Mouse (Mus musculus) heart, embryonic 16.5 days (tissue): ENCODE measurements around the gene Iba57. TPM values are rescaled to one million over a fixed set of nuclear protein-coding genes. Genes with fewer than 3 reads are reported as not detected.

Experiments
- ATAC-seq: fragments of 200-750 bp; cut with Nextera tagmentation; replicated peaks from 2 replicates; pipeline ENCODE4 v1.8.0; 2017; ENCODE audit warnings: moderate number of reproducible peaks; ENCODE audit not compliant: insufficient read depth, low FRiP score; ENCODE audit errors: extremely low read depth
- H3K27ac ChIP-seq: fragments of 300-500 bp; sonication (generic); 2 replicates; pipeline ENCODE4 v1.5.1; 2014; ENCODE audit warnings: mild to moderate bottlenecking, low read length, control low read depth, moderate library complexity
- H3K27me3 ChIP-seq: fragments of 300-500 bp; sonication (generic); 2 replicates; pipeline ENCODE4 v1.6.1; 2014; ENCODE audit warnings: low read length, mixed read lengths; ENCODE audit not compliant: control insufficient read depth, insufficient read depth
- H3K36me3 ChIP-seq: fragments of 300-500 bp; sonication (generic); 2 replicates; pipeline ENCODE4 v1.6.1; 2014; ENCODE audit not compliant: control insufficient read depth, insufficient read depth
- H3K4me1 ChIP-seq: fragments of 300-500 bp; sonication (generic); 2 replicates; pipeline ENCODE4 v1.6.1; 2014; ENCODE audit warnings: low read length, mixed read lengths; ENCODE audit not compliant: control insufficient read depth, insufficient read depth
- H3K4me2 ChIP-seq: fragments of 300-500 bp; sonication (generic); 2 replicates; pipeline ENCODE4 v1.6.1; 2014; ENCODE audit warnings: low read depth, mild to moderate bottlenecking, control low read depth, low read length
- H3K4me3 ChIP-seq: fragments of 300-500 bp; sonication (generic); 2 replicates; pipeline ENCODE4 v1.5.1; 2014; ENCODE audit warnings: mild to moderate bottlenecking, control low read depth, low read length
- H3K9ac ChIP-seq: fragments of 300-500 bp; sonication (generic); 2 replicates; pipeline ENCODE4 v1.6.1; 2014; ENCODE audit warnings: low read length, control low read depth
- H3K9me3 ChIP-seq: fragments of 300-500 bp; sonication (generic); replicated peaks from 2 replicates; pipeline ENCODE4 v1.6.1; 2016; ENCODE audit warnings: low read length; ENCODE audit not compliant: control insufficient read depth
- WGBS: fragments of 180-500 bp; shearing (Covaris S2); extraction: QIAGEN DNeasy Blood & Tissue Kit; methylation state at CpG from one replicate; pipeline ENCODE4 v1.1.7; 2014; 5-methylcytosine and 5-hydroxymethylcytosine counted together
- polyA plus RNA-seq: library from polyadenylated mRNA; unstranded; fragments of >200 nt; fragmentation: Nextera tagmentation; extraction: Ambion mirVana; gene quantifications from 2 replicates; pipeline ENCODE4 v1.2.1, GENCODE M21; 2015

Gene Iba57
- polyA plus RNA-seq, 1 experiment from 2014 or later, result 9.5 TPM

- Histone ChIP-seq H3K9me3 (no peaks in the 10 kb centered on the region), H3K4me3 (no peak overlapping the region), H3K9ac (no peak overlapping the region), H3K4me2 (no peak overlapping the region), H3K4me1 (peaks cover 21% of the 10 kb centered on the region), H3K27me3 (peaks cover 32% of the 10 kb centered on the region), H3K27ac (no peak overlapping the region), H3K36me3 (peaks cover 20% of the 10 kb centered on the region)
- WGBS, result 73% methylated on average over 18 of the region's 18 CpGs
- no peak for ATAC-seq
Observed at GRCm38 (mm10) chr11:59131348-59131919, 32.1 kb downstream of the Iba57 start.

DNA sequence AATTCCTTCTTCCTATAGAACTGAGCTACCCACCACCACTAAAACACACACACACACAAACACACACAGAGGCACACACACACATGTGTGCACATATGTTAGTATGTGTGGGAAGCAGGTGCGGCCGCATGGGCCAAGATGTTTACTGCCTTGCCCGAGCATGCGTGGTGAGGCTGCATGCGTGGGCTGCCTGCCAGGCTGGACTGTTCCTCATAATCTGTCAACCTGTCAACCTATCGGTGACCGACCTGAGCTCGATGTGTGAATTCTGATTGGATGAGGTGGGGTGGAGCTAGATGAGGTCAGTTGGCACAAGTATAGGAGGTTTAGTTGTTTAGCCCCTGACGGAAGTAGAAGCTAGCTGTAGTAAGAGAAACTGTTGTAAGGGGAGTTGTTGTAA is 32.8 kb downstream of the Iba57 start:
- H3K4me3 ChIP-seq, result no peak overlapping the region
- H3K27ac ChIP-seq, result no peak overlapping the region
- no peak overlapping the region for H3K9ac ChIP-seq
- H3K27me3 ChIP-seq, result peaks cover 25% of the 10 kb centered on the region
- H3K4me1 ChIP-seq, result peaks cover 14% of the 10 kb centered on the region
- 62% methylated on average over 9 of the region's 9 CpGs for WGBS
- H3K9me3 ChIP-seq, result no peaks in the 10 kb centered on the region
- peaks cover 21% of the 10 kb centered on the region for H3K36me3 ChIP-seq
- no peak for ATAC-seq
- no peak overlapping the region for H3K4me2 ChIP-seq

- Histone ChIP-seq H3K27ac (no peak overlapping the region), H3K36me3 (peaks cover 48% of the 10 kb centered on the region), H3K4me2 (no peak overlapping the region), H3K9ac (no peak overlapping the region), H3K9me3 (0 out of 2 replicates have a peak, but pooled peaks cover 2% of the 10 kb centered on the region), H3K4me1 (no peaks in the 10 kb centered on the region), H3K4me3 (no peak overlapping the region), H3K27me3 (no peaks in the 10 kb centered on the region)
- no peak for ATAC-seq
- 97% methylated on average over 5 of the region's 5 CpGs for WGBS
Observed at GRCm38 (mm10) chr11:59105945-59106344, 57.6 kb downstream of the Iba57 start.

Other genes with a start within 250 kb of the Iba57 start
- 0.10 TPM in 1 of 2 replicates, not detected in the other for gene Btnl10, start 245.8 kb downstream of the Iba57 start, polyA plus RNA-seq
- gene Rnf187, start 224.8 kb downstream of the Iba57 start, polyA plus RNA-seq, result 172 and 176 TPM in 2 replicates
- 21.8 and 27.5 TPM in 2 replicates for gene Hist3h2ba, start 214.8 kb downstream of the Iba57 start, polyA plus RNA-seq
- 33.9 and 35.2 TPM in 2 replicates for gene Hist3h2a, start 209.1 kb downstream of the Iba57 start, polyA plus RNA-seq
- 0.26 and 0.39 TPM in 2 replicates for gene Trim17, start 209.1 kb downstream of the Iba57 start, polyA plus RNA-seq
- gene Trim11, start 185.6 kb downstream of the Iba57 start, polyA plus RNA-seq, result 37.1 and 40.3 TPM in 2 replicates
- gene Obscn, start 27.3 kb downstream of the Iba57 start, polyA plus RNA-seq, result 87.2 and 91.9 TPM in 2 replicates
- 0.50 and 0.54 TPM in 2 replicates for gene Gjc2, start 19.5 kb upstream of the Iba57 start, polyA plus RNA-seq
- 130 and 140 TPM in 2 replicates for gene Guk1, start 28.5 kb upstream of the Iba57 start, polyA plus RNA-seq
- gene Mrpl55, start 38.7 kb upstream of the Iba57 start, polyA plus RNA-seq, result 115 and 131 TPM in 2 replicates
- gene 2310033P09Rik, start 44.6 kb upstream of the Iba57 start, polyA plus RNA-seq, result 18.8 and 21.0 TPM in 2 replicates
- gene Arf1, start 64.5 kb upstream of the Iba57 start, polyA plus RNA-seq, result 597 and 626 TPM in 2 replicates
- gene Wnt3a, start 127.0 kb upstream of the Iba57 start, polyA plus RNA-seq, result not detected in 2 replicates
- gene Wnt9a, start 143.2 kb upstream of the Iba57 start, polyA plus RNA-seq, result 2.7 and 2.9 TPM in 2 replicates
- gene Prss38, start 211.9 kb upstream of the Iba57 start, polyA plus RNA-seq, result not detected in 2 replicates